Comparison of ENCODE assay signal across 21 mouse cellular contexts in the genomic region with DNA sequence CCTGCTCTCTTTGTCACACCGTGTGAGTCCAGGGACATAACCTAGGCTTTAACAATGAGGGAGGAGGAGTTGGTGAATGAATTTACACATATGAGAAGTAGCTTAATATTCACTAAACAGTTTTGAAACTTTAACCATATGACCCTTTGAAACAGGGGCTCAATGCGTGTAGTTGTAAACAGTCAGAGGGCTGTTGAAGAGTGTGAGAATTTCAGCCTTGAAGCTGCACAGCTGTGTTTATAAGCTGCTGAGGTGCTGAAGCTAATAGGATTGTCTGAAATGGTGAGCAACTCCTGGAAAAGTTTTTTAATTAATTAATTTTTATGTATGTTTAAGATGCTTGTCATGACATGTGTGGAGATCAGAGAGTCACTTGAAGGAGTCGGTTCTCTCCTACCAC. TPM values are rescaled to one million over a fixed set of nuclear protein-coding genes. Genes with fewer than 3 reads are reported as not detected.
DNase-seq lines count a peak whose midpoint lies in the region; ATAC-seq and TF ChIP-seq lines count a peak whose summit lies in the region.
"Had no signal": no experiment of that assay in that cellular context is flagged by ENCODE, and none has a peak within 500 bp of the region (broad histone marks: within the 10 kb centered on the region; RNA-seq: fewer than 3 reads in every experiment).

No protein-coding gene starts in this region.

- H3K9me3 ChIP-seq in lung, embryonic 14.5 days (ENCODE audit: low read depth, low read length): no peaks in the 10 kb centered on the region
- H3K9me3 ChIP-seq in lung, embryonic 15.5 days: no peaks in the 10 kb centered on the region
- no peaks in the 10 kb centered on the region for H3K9me3 ChIP-seq in lung, postnatal 0 days (ENCODE audit: low read length)
- H3K9me3 ChIP-seq in midbrain, embryonic 10.5 days (replicated peaks): no peaks in the 10 kb centered on the region; the same call in 1 of the 2 replicates
- no peaks in the 10 kb centered on the region for H3K9me3 ChIP-seq in midbrain, postnatal 0 days (ENCODE audit: low read length)

- no peak for TF ChIP-seq EP300 in lung, postnatal 0 days (IDR thresholded peaks at IDR 0.05)

- H3K4me1 ChIP-seq in lung, embryonic 14.5 days (ENCODE audit: insufficient read depth): peaks cover 11% of the 10 kb centered on the region; the same call in 1 of the 2 replicates
- 0 out of 2 replicates have a peak, but pooled peaks cover 3% of the 10 kb centered on the region for H3K4me1 ChIP-seq in lung, embryonic 15.5 days
- no peaks in the 10 kb centered on the region for H3K4me1 ChIP-seq in lung, postnatal 0 days (ENCODE audit: insufficient read depth, low read depth, low read length)
- H3K4me1 ChIP-seq in midbrain, embryonic 10.5 days: peaks cover 16% of the 10 kb centered on the region
- H3K4me1 ChIP-seq in midbrain, postnatal 0 days (ENCODE audit: insufficient read depth, low read length): no peaks in the 10 kb centered on the region

- H3K4me2 ChIP-seq in lung, embryonic 14.5 days: no peak overlapping the region
- H3K4me2 ChIP-seq in lung, embryonic 15.5 days: no peak overlapping the region
- H3K4me2 ChIP-seq in lung, postnatal 0 days (replicated peaks; ENCODE audit: low read depth, low read length): no peak overlapping the region
- no peak overlapping the region for H3K4me2 ChIP-seq in midbrain, postnatal 0 days (ENCODE audit: low read depth, low read length, poor library complexity, severe bottlenecking)

- TF ChIP-seq CTCF in lung, embryonic 14.5 days (IDR thresholded peaks at IDR 0.05; ENCODE audit: low read depth): no peak
- TF ChIP-seq CTCF in lung, postnatal 0 days (IDR thresholded peaks at IDR 0.05): no peak
- TF ChIP-seq CTCF in midbrain, postnatal 0 days (IDR thresholded peaks at IDR 0.05): no peak

- WGBS in lung, embryonic 14.5 days: 23% methylated on average over 3 of the region's 3 CpGs
- WGBS in lung, embryonic 15.5 days: 32% methylated on average over 3 of the region's 3 CpGs
- WGBS in lung, postnatal 0 days: 23% methylated on average over 3 of the region's 3 CpGs
- 90% methylated on average over 3 of the region's 3 CpGs for WGBS in midbrain, embryonic 10.5 days
- 72% methylated on average over 3 of the region's 3 CpGs for WGBS in midbrain, postnatal 0 days

- peak; percentile 61; the same call in 1 of the 2 replicates for ATAC-seq in lung, embryonic 14.5 days (ENCODE audit: insufficient read depth)
- ATAC-seq in lung, embryonic 15.5 days (ENCODE audit: borderline replicate concordance, extremely low read depth, low FRiP score, low TSS enrichment): 0 out of 2 replicates have a peak, but pooled peaks have one; percentile 15
- ATAC-seq in lung, postnatal 0 days: no peak
- no peak for ATAC-seq in midbrain, postnatal 0 days (ENCODE audit: low FRiP score)
- ATAC-seq: activated CD4-positive, CD25-positive, alpha-beta regulatory T cell, adult 4 months; CD4-positive, CD25-positive, alpha-beta regulatory T cell, adult 4 months; Patski had no signal

- no peak overlapping the region for H3K27ac ChIP-seq in lung, embryonic 14.5 days (ENCODE audit: low read depth)
- no peak overlapping the region for H3K27ac ChIP-seq in lung, embryonic 15.5 days
- no peak overlapping the region for H3K27ac ChIP-seq in lung, postnatal 0 days (ENCODE audit: low read length)
- 0 out of 2 replicates have a peak overlapping the region, but pooled peaks have one; percentile 14 for H3K27ac ChIP-seq in midbrain, embryonic 10.5 days (replicated peaks)
- no peak overlapping the region for H3K27ac ChIP-seq in midbrain, postnatal 0 days (ENCODE audit: low read depth, low read length)

- peak; percentile 69 for DNase-seq in lung, embryonic 14.5 days
- no peak for DNase-seq in lung, postnatal 25 days (ENCODE audit: low spot score)
- DNase-seq in lung, postnatal 0 days (ENCODE audit: low spot score): no peak
- DNase-seq in midbrain, embryonic 10.5 days (ENCODE audit: low spot score): no peak
- no peak for DNase-seq in midbrain, postnatal 0 days (ENCODE audit: low spot score)
- DNase-seq: adrenal gland, adult 2 months; adrenal gland, adult 8-10 months; adrenal gland, postnatal 10 days; adrenal gland, postnatal 14 days; adrenal gland, postnatal 25 days; adrenal gland, postnatal 36 days; B cell, adult 2 months; cerebellum, adult 11 months; cerebellum, adult 11-12 months; cerebellum, adult 18-20 months had no signal

- H3K36me3 ChIP-seq in lung, embryonic 14.5 days (ENCODE audit: insufficient read depth): no peaks in the 10 kb centered on the region
- H3K36me3 ChIP-seq in lung, embryonic 15.5 days: no peaks in the 10 kb centered on the region
- H3K36me3 ChIP-seq in lung, postnatal 0 days (ENCODE audit: insufficient read depth, low read length): no peaks in the 10 kb centered on the region
- H3K36me3 ChIP-seq in midbrain, embryonic 10.5 days: no peaks in the 10 kb centered on the region
- H3K36me3 ChIP-seq in midbrain, postnatal 0 days (ENCODE audit: insufficient read depth, low read length): no peaks in the 10 kb centered on the region
- H3K36me3 ChIP-seq: G1E had no signal

- no peaks in the 10 kb centered on the region for H3K27me3 ChIP-seq in lung, embryonic 14.5 days (ENCODE audit: insufficient read depth, low read length)
- no peaks in the 10 kb centered on the region for H3K27me3 ChIP-seq in lung, embryonic 15.5 days
- H3K27me3 ChIP-seq in lung, postnatal 0 days (replicated peaks; ENCODE audit: insufficient read depth, low read length): no peaks in the 10 kb centered on the region
- no peaks in the 10 kb centered on the region for H3K27me3 ChIP-seq in midbrain, embryonic 10.5 days (ENCODE audit: low read depth, poor library complexity, severe bottlenecking)
- no peaks in the 10 kb centered on the region for H3K27me3 ChIP-seq in midbrain, postnatal 0 days (ENCODE audit: insufficient read depth, low read length)
- H3K27me3 ChIP-seq: Patski had no signal

- no peak overlapping the region for H3K9ac ChIP-seq in lung, embryonic 14.5 days
- H3K9ac ChIP-seq in lung, embryonic 15.5 days: no peak overlapping the region
- no peak overlapping the region for H3K9ac ChIP-seq in lung, postnatal 0 days (replicated peaks; ENCODE audit: low read depth)
- H3K9ac ChIP-seq in midbrain, postnatal 0 days (replicated peaks; ENCODE audit: low read length, poor library complexity, severe bottlenecking): no peak overlapping the region

- no peak overlapping the region for H3K4me3 ChIP-seq in lung, embryonic 14.5 days (ENCODE audit: low read depth, low read length)
- H3K4me3 ChIP-seq in lung, embryonic 15.5 days: no peak overlapping the region
- no peak overlapping the region for H3K4me3 ChIP-seq in lung, postnatal 0 days (ENCODE audit: low read depth, low read length)
- H3K4me3 ChIP-seq in midbrain, embryonic 10.5 days: no peak overlapping the region
- no peak overlapping the region for H3K4me3 ChIP-seq in midbrain, postnatal 0 days (ENCODE audit: low read depth, low read length)

RNA-seq across cellular contexts. Expression of a gene that starts 59.8 kb away (rescaled TPM):
- 19.0 and 22.8 TPM in 2 replicates for polyA plus RNA-seq in lung, embryonic 14.5 days (2014; fragmentation: Nextera tagmentation; extraction: Ambion mirVana)
- 11.7 and 12.9 TPM in 2 replicates for polyA plus RNA-seq in lung, embryonic 15.5 days (2015; fragmentation: Nextera tagmentation; extraction: Ambion mirVana)
- polyA plus RNA-seq in lung, postnatal 0 days (2015; fragmentation: Nextera tagmentation; extraction: Ambion mirVana): 4.8 and 5.9 TPM in 2 replicates
- 51.2 and 65.4 TPM in 2 replicates for polyA plus RNA-seq in midbrain, embryonic 10.5 days (2016; fragmentation: Nextera tagmentation; extraction: Ambion mirVana)
- total RNA-seq in midbrain, postnatal 0 days (2014; rRNA removed): 129 and 160 TPM in 2 replicates
- 42.7 and 42.9 TPM in 2 replicates for polyA plus RNA-seq in midbrain, postnatal 0 days (2015; fragmentation: Nextera tagmentation; extraction: Ambion mirVana)
- total RNA-seq: MEL had no signal
- polyA plus RNA-seq: activated CD4-positive, CD25-positive, alpha-beta regulatory T cell, adult 4 months; CD4-positive, CD25-positive, alpha-beta regulatory T cell, adult 4 months; G1E had no signal

Comparison
In these comparisons a context has a peak if more than half of its experiments do, and no peak if none do; other contexts are left out.
1. ATAC-seq: peak in lung, embryonic 14.5 days (single experiment) and lung, embryonic 15.5 days (single experiment); none in lung, postnatal 0 days (single experiment) and midbrain, postnatal 0 days (single experiment).